Mouse (Mus musculus) ovary, postnatal 10 days (tissue): ENCODE data around the gene Ccdc170.
"Not testable (repeated sequence)": the region's sequence is repeated elsewhere in the genome, so short reads cannot be mapped to it uniquely, and the experiment has no call there.

ENCODE experiments used
- DNase-seq: peaks from one replicate; pipeline ENCODE4 v3.0.0; 2022; ENCODE audit warnings: low spot score

Ccdc170 gene

GRCm38 (mm10) chr10:4482355-4482754, at the start of gene Ccdc170:
Gene Ccdc170, plus strand, starts transcription at chr10:4482502.
- peak; percentile 12 for DNase-seq

- no peak for DNase-seq
These were observed 49.1 kb upstream of the Ccdc170 start for GRCm38 (mm10) chr10:4432996-4433755.

- DNase-seq = not testable (repeated sequence)
These were observed 48.4 kb upstream of the Ccdc170 start for GRCm38 (mm10) chr10:4433871-4434270.

GRCm38 (mm10) chr10:4435416-4435815, 46.9 kb upstream of the Ccdc170 start:
- no peak for DNase-seq

GRCm38 (mm10) chr10:4456409-4456808, 25.9 kb upstream of the Ccdc170 start:
- DNase-seq = no peak

- no peak for DNase-seq
These were observed 22.1 kb upstream of the Ccdc170 start for GRCm38 (mm10) chr10:4460201-4460600.

GRCm38 (mm10) chr10:4465799-4466198, 16.5 kb upstream of the Ccdc170 start:
- DNase-seq = no peak

- no peak for DNase-seq
These were observed 12.9 kb upstream of the Ccdc170 start for GRCm38 (mm10) chr10:4469406-4469805.

GRCm38 (mm10) chr10:4473591-4473993, 8.7 kb upstream of the Ccdc170 start:
- DNase-seq = no peak

GRCm38 (mm10) chr10:4475431-4475830, 6.9 kb upstream of the Ccdc170 start:
- no peak for DNase-seq

GRCm38 (mm10) chr10:4476604-4477003, 5.7 kb upstream of the Ccdc170 start:
- no peak for DNase-seq

GRCm38 (mm10) chr10:4480929-4481328, 1.4 kb upstream of the Ccdc170 start:
- no peak for DNase-seq

- peak; percentile 7 for DNase-seq
These were observed 607 bp upstream of the Ccdc170 start for GRCm38 (mm10) chr10:4481695-4482094.

GRCm38 (mm10) chr10:4483848-4484247, 1.5 kb downstream of the Ccdc170 start:
- no peak for DNase-seq

- DNase-seq = no peak
These were observed 2.7 kb downstream of the Ccdc170 start for GRCm38 (mm10) chr10:4484986-4485385.

GRCm38 (mm10) chr10:4489865-4490264, 7.6 kb downstream of the Ccdc170 start:
- DNase-seq = no peak

GRCm38 (mm10) chr10:4491281-4491680, 9.0 kb downstream of the Ccdc170 start:
- DNase-seq = no peak

GRCm38 (mm10) chr10:4492045-4492444, 9.7 kb downstream of the Ccdc170 start:
- DNase-seq = no peak

- no peak for DNase-seq
These were observed 10.6 kb downstream of the Ccdc170 start for GRCm38 (mm10) chr10:4492909-4493308.

- DNase-seq = no peak
These were observed 20.9 kb downstream of the Ccdc170 start for GRCm38 (mm10) chr10:4503251-4503650.

GRCm38 (mm10) chr10:4512725-4513124, 30.4 kb downstream of the Ccdc170 start:
- no peak for DNase-seq

GRCm38 (mm10) chr10:4517614-4518013, 35.3 kb downstream of the Ccdc170 start:
- DNase-seq = no peak

GRCm38 (mm10) chr10:4519645-4520044, 37.3 kb downstream of the Ccdc170 start:
- no peak for DNase-seq
